Mouse (Mus musculus): ENCODE data around the gene Prg3. TPM values are rescaled to one million over a fixed set of nuclear protein-coding genes. Genes with fewer than 3 reads are reported as not detected.

Prg3 gene
- polyA plus RNA-seq, 2 experiments = 2.1 to 4.4 TPM

- H3K9me3 ChIP-seq (ENCODE audit: control insufficient read depth, low read length) = no peaks in the 10 kb centered on the region
- no peaks in the 10 kb centered on the region for H3K27me3 ChIP-seq (ENCODE audit: control insufficient read depth, insufficient read depth, low read length)
- H3K4me3 ChIP-seq (ENCODE audit: insufficient read depth in 1 of 2, low read depth in 2 of 2, low read length in 2 of 2) = no peak overlapping the region
- no peaks in the 10 kb centered on the region; a peak in 3 of 4 replicates for H3K4me1 ChIP-seq (replicated peaks; ENCODE audit: control insufficient read depth in 2 of 2, insufficient read depth in 2 of 2, low read length in 1 of 2)
- no peak overlapping the region for H3K27ac ChIP-seq
- H3K4me2 ChIP-seq (ENCODE audit: low read depth) = no peak overlapping the region
- 60% methylated on average over 2 of the region's 2 CpGs for WGBS (ENCODE audit: insufficient replicate concordance)
- H3K36me3 ChIP-seq (replicated peaks; ENCODE audit: control insufficient read depth, insufficient read depth, low read depth) = peaks cover 34% of the 10 kb centered on the region
- no peak for TF ChIP-seq CTCF (IDR thresholded peaks at IDR 0.05; ENCODE audit: low read depth)
- TF ChIP-seq EP300 (IDR thresholded peaks at IDR 0.05; ENCODE audit: low read depth) = no peak
- ATAC-seq (ENCODE audit: insufficient read depth) (no peak), DNase-seq (ENCODE audit: low read depth in 3 of 3, low spot score in 3 of 3) (no peak)
- H3K9ac ChIP-seq (replicated peaks) = no peak overlapping the region
These were observed 26.7 kb upstream of the Prg3 start for GRCm38 (mm10) chr2:84961300-84961699.

DNA sequence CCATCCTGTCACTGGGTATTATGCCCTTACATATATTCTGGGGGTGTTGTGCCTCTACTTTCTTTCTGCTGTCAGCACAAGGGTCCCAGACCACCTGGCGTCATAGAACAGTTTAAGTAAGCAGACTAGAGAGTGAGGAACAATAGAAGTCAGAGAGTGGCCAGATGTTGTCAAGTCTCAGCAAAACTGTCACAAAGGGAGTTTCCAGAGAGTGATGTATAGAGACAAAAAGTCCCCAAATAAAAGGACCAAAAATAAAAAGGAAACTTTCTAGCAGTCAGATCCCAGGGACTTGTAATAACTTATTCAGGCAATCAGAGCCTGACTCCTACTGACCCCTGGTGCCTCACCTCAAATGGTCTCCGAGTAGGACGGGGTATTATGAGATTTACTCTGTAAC, 26.1 kb upstream of the Prg3 start:
- no peak overlapping the region for H3K27ac ChIP-seq
- no peak overlapping the region for H3K9ac ChIP-seq (replicated peaks)
- H3K9me3 ChIP-seq (ENCODE audit: control insufficient read depth, low read length) = no peaks in the 10 kb centered on the region
- no peak for DNase-seq (ENCODE audit: low read depth in 3 of 3, low spot score in 3 of 3)
- H3K27me3 ChIP-seq (ENCODE audit: control insufficient read depth, insufficient read depth, low read length) = no peaks in the 10 kb centered on the region
- no peak for ATAC-seq (ENCODE audit: insufficient read depth)
- WGBS (ENCODE audit: insufficient replicate concordance) = 82% methylated on average over 3 of the region's 3 CpGs
- H3K4me3 ChIP-seq (ENCODE audit: insufficient read depth in 1 of 2, low read depth in 2 of 2, low read length in 2 of 2) = no peak overlapping the region
- peaks cover 28% of the 10 kb centered on the region for H3K36me3 ChIP-seq (replicated peaks; ENCODE audit: control insufficient read depth, insufficient read depth, low read depth)
- no peak overlapping the region for H3K4me2 ChIP-seq (ENCODE audit: low read depth)
- no peaks in the 10 kb centered on the region; a peak in 3 of 4 replicates for H3K4me1 ChIP-seq (replicated peaks; ENCODE audit: control insufficient read depth in 2 of 2, insufficient read depth in 2 of 2, low read length in 1 of 2)
- TF ChIP-seq CTCF (IDR thresholded peaks at IDR 0.05; ENCODE audit: low read depth) (no peak), EP300 (IDR thresholded peaks at IDR 0.05; ENCODE audit: low read depth) (no peak)

- no peak for DNase-seq (ENCODE audit: low read depth in 3 of 3, low spot score in 3 of 3)
- Histone ChIP-seq H3K9me3 (ENCODE audit: control insufficient read depth, low read length) (no peaks in the 10 kb centered on the region), H3K27me3 (ENCODE audit: control insufficient read depth, insufficient read depth, low read length) (no peaks in the 10 kb centered on the region), H3K27ac (no peak overlapping the region), H3K4me3 (ENCODE audit: insufficient read depth in 1 of 2, low read depth in 2 of 2, low read length in 2 of 2) (no peak overlapping the region), H3K36me3 (replicated peaks; ENCODE audit: control insufficient read depth, insufficient read depth, low read depth) (peaks cover 17% of the 10 kb centered on the region), H3K4me2 (ENCODE audit: low read depth) (no peak overlapping the region), H3K9ac (replicated peaks) (no peak overlapping the region), H3K4me1 (replicated peaks; ENCODE audit: control insufficient read depth in 2 of 2, insufficient read depth in 2 of 2, low read length in 1 of 2) (no peaks in the 10 kb centered on the region; a peak in 3 of 4 replicates)
- TF ChIP-seq EP300 (IDR thresholded peaks at IDR 0.05; ENCODE audit: low read depth) = no peak
- TF ChIP-seq CTCF (IDR thresholded peaks at IDR 0.05; ENCODE audit: low read depth) = no peak
- ATAC-seq (ENCODE audit: insufficient read depth) = no peak
- 51% methylated on average over 6 of the region's 6 CpGs for WGBS (ENCODE audit: insufficient replicate concordance)
These were observed 25.0 kb upstream of the Prg3 start for GRCm38 (mm10) chr2:84962906-84963507.

DNA sequence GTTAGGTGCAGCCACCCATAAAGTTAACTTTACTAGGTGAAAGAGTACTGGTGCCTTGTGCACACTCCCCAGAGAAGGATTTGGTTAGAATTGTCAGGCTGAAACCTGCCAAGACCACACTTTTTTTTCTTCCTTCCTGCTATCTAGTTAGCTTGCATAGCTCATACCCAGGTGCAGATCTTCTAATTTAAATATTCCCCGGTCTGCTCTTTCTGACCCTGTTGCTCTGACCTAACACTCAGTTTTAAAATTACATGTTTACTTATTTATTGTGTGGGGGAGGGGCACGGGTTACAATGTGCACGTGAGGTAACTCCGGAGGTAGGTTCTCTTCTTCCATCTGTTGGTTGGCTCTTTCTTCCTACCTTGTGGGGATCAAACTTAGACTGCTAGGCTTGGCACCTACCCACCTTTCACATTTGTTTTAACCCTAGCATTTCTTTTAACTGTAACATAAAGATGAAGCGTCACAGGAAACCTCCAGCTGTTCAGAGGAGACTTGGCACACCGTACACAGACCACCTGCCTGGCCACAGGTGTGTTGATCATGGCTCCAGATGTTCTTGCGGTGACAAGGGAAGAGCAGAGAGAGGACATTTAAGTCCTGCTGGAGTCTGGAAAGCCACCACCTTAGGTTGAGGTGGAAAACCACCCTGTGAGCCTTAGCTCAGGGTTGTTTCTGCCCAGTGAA, 23.8 kb upstream of the Prg3 start:
- 84% methylated on average over 7 of the region's 7 CpGs for WGBS (ENCODE audit: insufficient replicate concordance)
- Histone ChIP-seq H3K36me3 (replicated peaks; ENCODE audit: control insufficient read depth, insufficient read depth, low read depth) (peaks cover 6% of the 10 kb centered on the region), H3K4me3 (ENCODE audit: insufficient read depth in 1 of 2, low read depth in 2 of 2, low read length in 2 of 2) (no peak overlapping the region), H3K9ac (replicated peaks) (no peak overlapping the region), H3K4me1 (replicated peaks; ENCODE audit: control insufficient read depth in 2 of 2, insufficient read depth in 2 of 2, low read length in 1 of 2) (no peaks in the 10 kb centered on the region; a peak in 3 of 4 replicates), H3K27me3 (ENCODE audit: control insufficient read depth, insufficient read depth, low read length) (no peaks in the 10 kb centered on the region), H3K27ac (no peak overlapping the region), H3K9me3 (ENCODE audit: control insufficient read depth, low read length) (no peaks in the 10 kb centered on the region), H3K4me2 (ENCODE audit: low read depth) (no peak overlapping the region)
- no peak for DNase-seq (ENCODE audit: low read depth in 3 of 3, low spot score in 3 of 3)
- no peak for ATAC-seq (ENCODE audit: insufficient read depth)
- TF ChIP-seq CTCF (IDR thresholded peaks at IDR 0.05; ENCODE audit: low read depth) = no peak
- TF ChIP-seq EP300 (IDR thresholded peaks at IDR 0.05; ENCODE audit: low read depth) = no peak

DNA sequence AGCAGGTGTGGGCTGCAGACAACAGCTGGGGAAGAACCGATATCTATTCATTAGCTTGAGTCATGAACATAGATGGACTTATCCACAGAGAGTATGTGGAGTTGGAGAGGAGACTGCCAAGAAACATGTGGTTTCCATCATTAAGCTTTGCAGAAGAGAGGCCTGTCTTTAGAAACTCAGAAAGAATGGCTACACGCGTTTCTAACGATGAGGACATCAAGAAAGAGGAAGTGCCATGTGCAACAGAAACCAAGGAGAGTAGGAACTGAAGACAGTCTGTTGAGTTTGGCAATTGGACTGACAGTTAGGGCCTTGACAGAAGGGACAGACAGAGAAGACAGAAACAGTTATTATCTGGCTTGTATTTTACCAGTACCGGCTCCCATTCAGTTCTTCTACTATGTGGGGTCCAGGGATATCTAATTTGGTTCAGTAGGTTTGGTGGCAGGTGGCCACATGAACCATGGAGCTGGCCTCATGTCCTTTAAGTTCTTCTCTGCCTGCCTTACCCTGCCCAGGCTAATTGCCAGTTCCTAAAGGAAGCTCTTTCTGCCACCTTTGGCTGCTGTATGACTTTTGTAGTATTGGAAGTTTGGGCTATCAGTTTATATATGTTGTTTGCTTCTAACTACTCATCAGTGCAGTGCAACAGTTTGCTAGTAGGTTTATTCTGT, 20.6 kb upstream of the Prg3 start:
- 33% methylated on average over 5 of the region's 5 CpGs for WGBS (ENCODE audit: insufficient replicate concordance)
- ATAC-seq (ENCODE audit: insufficient read depth) = no peak
- H3K27me3 ChIP-seq (ENCODE audit: control insufficient read depth, insufficient read depth, low read length) = no peaks in the 10 kb centered on the region

More for the DNA sequence above, 20.6 kb upstream of the Prg3 start:
- no peak for DNase-seq (ENCODE audit: low read depth in 3 of 3, low spot score in 3 of 3)
- TF ChIP-seq EP300 (IDR thresholded peaks at IDR 0.05; ENCODE audit: low read depth) (no peak), CTCF (IDR thresholded peaks at IDR 0.05; ENCODE audit: low read depth) (no peak)
- no peaks in the 10 kb centered on the region; a peak in 3 of 4 replicates for H3K4me1 ChIP-seq (replicated peaks; ENCODE audit: control insufficient read depth in 2 of 2, insufficient read depth in 2 of 2, low read length in 1 of 2)
- H3K4me3 ChIP-seq (ENCODE audit: insufficient read depth in 1 of 2, low read depth in 2 of 2, low read length in 2 of 2) = no peak overlapping the region
- no peak overlapping the region; the same call in 1 of the 2 replicates for H3K27ac ChIP-seq
- H3K9me3 ChIP-seq (ENCODE audit: control insufficient read depth, low read length) = no peaks in the 10 kb centered on the region
- no peaks in the 10 kb centered on the region for H3K36me3 ChIP-seq (replicated peaks; ENCODE audit: control insufficient read depth, insufficient read depth, low read depth)
- no peak overlapping the region for H3K9ac ChIP-seq (replicated peaks)
- H3K4me2 ChIP-seq (ENCODE audit: low read depth) = no peak overlapping the region

Measured in liver, embryonic 14.5 days (tissue).